Mouse (Mus musculus) lung, postnatal 0 days (tissue): ENCODE results near the gene Vsx2.

Experiments
- CTCF ChIP-seq: IDR thresholded peaks from 2 replicates; pipeline ENCODE4 v1.5.1; 2016; ENCODE audit warnings: antibody characterized with exemption, mild to moderate bottlenecking
- EP300 ChIP-seq: IDR thresholded peaks from 2 replicates; pipeline ENCODE4 v1.6.1; 2016; ENCODE audit warnings: antibody characterized with exemption, mild to moderate bottlenecking, control low read depth

DNA sequence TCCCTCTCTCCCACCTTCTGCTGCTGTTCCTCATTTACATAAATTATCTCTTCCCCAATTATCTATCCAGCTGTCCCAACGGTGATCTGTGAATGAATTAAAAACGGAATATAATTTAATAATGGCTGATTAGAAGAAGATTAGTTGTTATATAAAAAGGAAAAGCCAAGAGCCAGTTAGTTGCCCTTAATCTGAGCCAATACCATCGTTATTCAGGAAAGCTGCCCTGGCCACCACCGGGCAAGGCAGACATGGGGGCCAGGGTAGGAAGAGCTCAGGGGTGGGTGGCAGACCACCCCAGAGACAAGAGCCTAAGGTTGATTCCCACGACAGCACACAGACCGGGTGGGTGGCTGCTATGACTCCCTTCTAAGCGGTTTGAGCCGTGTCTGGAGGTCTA lies 21.3 kb upstream of the Vsx2 start:
- TF ChIP-seq CTCF (no peak), EP300 (no peak)
